Mouse (Mus musculus) hindbrain, embryonic 16.5 days (tissue): Measurements from ENCODE around the gene Ddx10. TPM values are rescaled to one million over a fixed set of nuclear protein-coding genes. Genes with fewer than 3 reads are reported as not detected.

Experiments
- ATAC-seq: fragments of 200-750 bp; cut with Nextera tagmentation; 2 replicates; pipeline ENCODE4 v1.8.0; 2017; ENCODE audit warnings: moderate TSS enrichment, moderate library complexity
- H3K27ac ChIP-seq: fragments of 300-500 bp; sonication (generic); 2 replicates; pipeline ENCODE4 v1.5.1; 2014; ENCODE audit warnings: low read depth, mild to moderate bottlenecking, control low read depth, low read length, moderate library complexity
- H3K27me3 ChIP-seq: fragments of 300-500 bp; sonication (generic); replicated peaks from 2 replicates; pipeline ENCODE4 v1.6.1; 2014; ENCODE audit warnings: low read length; ENCODE audit not compliant: control insufficient read depth, insufficient read depth
- H3K36me3 ChIP-seq: fragments of 300-500 bp; sonication (generic); 2 replicates; pipeline ENCODE4 v1.6.1; 2014; ENCODE audit warnings: mild to moderate bottlenecking, low read length, moderate library complexity, mixed read lengths; ENCODE audit not compliant: control insufficient read depth, insufficient read depth
- H3K4me1 ChIP-seq: fragments of 300-500 bp; sonication (generic); 2 replicates; pipeline ENCODE4 v1.6.1; 2014; ENCODE audit warnings: low read depth, low read length; ENCODE audit not compliant: control insufficient read depth, insufficient read depth
- H3K4me2 ChIP-seq: fragments of 300-500 bp; sonication (generic); 2 replicates; pipeline ENCODE4 v1.6.1; 2014; ENCODE audit warnings: mild to moderate bottlenecking, low read length, control low read depth, moderate library complexity
- H3K4me3 ChIP-seq: fragments of 300-500 bp; sonication (generic); 2 replicates; pipeline ENCODE4 v1.5.1; 2014; ENCODE audit warnings: mild to moderate bottlenecking, low read length, control low read depth, moderate library complexity
- H3K9ac ChIP-seq: fragments of 300-500 bp; sonication (generic); 2 replicates; pipeline ENCODE4 v1.6.1; 2014; ENCODE audit warnings: low read depth, mild to moderate bottlenecking, control low read depth, low read length, moderate library complexity
- H3K9me3 ChIP-seq: fragments of 300-500 bp; sonication (generic); 2 replicates; pipeline ENCODE4 v1.6.1; 2014; ENCODE audit warnings: mild to moderate bottlenecking, low read length, moderate library complexity; ENCODE audit not compliant: control insufficient read depth
- WGBS: fragments of 180-500 bp; shearing (Covaris S2); extraction: QIAGEN DNeasy Blood & Tissue Kit; methylation state at CpG from one replicate; pipeline ENCODE4 v1.1.7; 2014; 5-methylcytosine and 5-hydroxymethylcytosine counted together
- polyA plus RNA-seq: library from polyadenylated mRNA; unstranded; fragments of >200 nt; fragmentation: Nextera tagmentation; extraction: Ambion mirVana; gene quantifications from 2 replicates; pipeline ENCODE4 v1.2.1, GENCODE M21; 2015

Ddx10 gene
- polyA plus RNA-seq, 1 experiment from 2014 or later = 23.1 TPM

GRCm38 (mm10) chr9:53130460-53130859, 117.4 kb downstream of the Ddx10 start:
- ATAC-seq = no peak
- H3K36me3 ChIP-seq = no peaks in the 10 kb centered on the region; the same call in 1 of the 2 replicates
- no peaks in the 10 kb centered on the region for H3K4me1 ChIP-seq
- no peak overlapping the region for H3K4me2 ChIP-seq
- no peak overlapping the region for H3K4me3 ChIP-seq
- WGBS = 90% methylated on average over 2 of the region's 2 CpGs
- H3K9ac ChIP-seq = no peak overlapping the region
- no peaks in the 10 kb centered on the region for H3K27me3 ChIP-seq
- no peak overlapping the region for H3K27ac ChIP-seq
- no peaks in the 10 kb centered on the region for H3K9me3 ChIP-seq

- WGBS = 85% methylated on average over 1 of the region's 1 CpGs
- Histone ChIP-seq H3K36me3 (no peaks in the 10 kb centered on the region), H3K4me1 (no peaks in the 10 kb centered on the region), H3K9me3 (no peaks in the 10 kb centered on the region), H3K27me3 (no peaks in the 10 kb centered on the region), H3K4me3 (no peak overlapping the region), H3K27ac (no peak overlapping the region), H3K4me2 (no peak overlapping the region), H3K9ac (no peak overlapping the region)
- no peak for ATAC-seq
These were observed 146.8 kb downstream of the Ddx10 start for GRCm38 (mm10) chr9:53101103-53101502.

GRCm38 (mm10) chr9:53095319-53096165, 152.3 kb downstream of the Ddx10 start:
- Histone ChIP-seq H3K4me2 (no peak overlapping the region), H3K9me3 (no peaks in the 10 kb centered on the region), H3K27ac (no peak overlapping the region), H3K27me3 (no peaks in the 10 kb centered on the region), H3K4me3 (no peak overlapping the region), H3K36me3 (no peaks in the 10 kb centered on the region), H3K4me1 (no peaks in the 10 kb centered on the region), H3K9ac (no peak overlapping the region)
- WGBS = 70% methylated on average over 5 of the region's 5 CpGs
- ATAC-seq = no peak

- H3K4me3 ChIP-seq = no peak overlapping the region
- no peaks in the 10 kb centered on the region for H3K4me1 ChIP-seq
- no peaks in the 10 kb centered on the region for H3K27me3 ChIP-seq
- no peak for ATAC-seq
- H3K9me3 ChIP-seq = no peaks in the 10 kb centered on the region
- no peaks in the 10 kb centered on the region for H3K36me3 ChIP-seq
- WGBS = 90% methylated on average over 7 of the region's 7 CpGs
- no peak overlapping the region for H3K4me2 ChIP-seq
- no peak overlapping the region for H3K27ac ChIP-seq
- no peak overlapping the region for H3K9ac ChIP-seq
These were observed 153.3 kb downstream of the Ddx10 start for GRCm38 (mm10) chr9:53094536-53094935.

GRCm38 (mm10) chr9:53077626-53078025, 170.2 kb downstream of the Ddx10 start:
- no peak for ATAC-seq
- no peak overlapping the region for H3K9ac ChIP-seq
- WGBS = 66% methylated on average over 3 of the region's 3 CpGs
- no peak overlapping the region for H3K27ac ChIP-seq
- H3K36me3 ChIP-seq = no peaks in the 10 kb centered on the region
- no peak overlapping the region for H3K4me2 ChIP-seq
- no peaks in the 10 kb centered on the region for H3K27me3 ChIP-seq
- no peaks in the 10 kb centered on the region for H3K4me1 ChIP-seq
- H3K9me3 ChIP-seq = no peaks in the 10 kb centered on the region
- H3K4me3 ChIP-seq = no peak overlapping the region

GRCm38 (mm10) chr9:53075931-53076330, 171.9 kb downstream of the Ddx10 start:
- H3K36me3 ChIP-seq = no peaks in the 10 kb centered on the region
- no peak for ATAC-seq
- H3K9me3 ChIP-seq = no peaks in the 10 kb centered on the region
- H3K27me3 ChIP-seq = no peaks in the 10 kb centered on the region
- no peak overlapping the region for H3K9ac ChIP-seq
- no peaks in the 10 kb centered on the region for H3K4me1 ChIP-seq
- no peak overlapping the region for H3K27ac ChIP-seq
- H3K4me2 ChIP-seq = no peak overlapping the region
- WGBS = 92% methylated on average over 3 of the region's 3 CpGs
- no peak overlapping the region for H3K4me3 ChIP-seq

- no peaks in the 10 kb centered on the region for H3K4me1 ChIP-seq
- no peak for ATAC-seq
- H3K36me3 ChIP-seq = no peaks in the 10 kb centered on the region
- no peak overlapping the region for H3K4me2 ChIP-seq
- H3K27me3 ChIP-seq = no peaks in the 10 kb centered on the region
- no peak overlapping the region for H3K27ac ChIP-seq
- H3K9ac ChIP-seq = no peak overlapping the region
- H3K4me3 ChIP-seq = no peak overlapping the region
- 90% methylated on average over 3 of the region's 3 CpGs for WGBS
- no peaks in the 10 kb centered on the region for H3K9me3 ChIP-seq
These were observed 173.4 kb downstream of the Ddx10 start for GRCm38 (mm10) chr9:53074443-53074842.

GRCm38 (mm10) chr9:53073576-53074112, 174.2 kb downstream of the Ddx10 start:
- 81% methylated on average over 10 of the region's 10 CpGs for WGBS
- Histone ChIP-seq H3K27ac (no peak overlapping the region), H3K4me3 (no peak overlapping the region), H3K36me3 (no peaks in the 10 kb centered on the region), H3K27me3 (no peaks in the 10 kb centered on the region), H3K9ac (no peak overlapping the region), H3K4me2 (no peak overlapping the region), H3K9me3 (no peaks in the 10 kb centered on the region), H3K4me1 (no peaks in the 10 kb centered on the region)
- no peak for ATAC-seq

GRCm38 (mm10) chr9:53072088-53072487, 175.8 kb downstream of the Ddx10 start:
- Histone ChIP-seq H3K36me3 (no peaks in the 10 kb centered on the region), H3K9ac (no peak overlapping the region), H3K27me3 (no peaks in the 10 kb centered on the region), H3K4me2 (no peak overlapping the region), H3K4me1 (no peaks in the 10 kb centered on the region), H3K9me3 (no peaks in the 10 kb centered on the region), H3K4me3 (no peak overlapping the region), H3K27ac (0 out of 2 replicates have a peak overlapping the region, but pooled peaks have one; percentile 29)
- 70% methylated on average over 9 of the region's 9 CpGs for WGBS
- peak; percentile 91 for ATAC-seq
